Mouse (Mus musculus) adipocyte (in vitro differentiated cells): ENCODE results near the gene Cand2.

Source experiments
- DNase-seq: peaks from one replicate; pipeline ENCODE4 v3.0.0-alpha.2; 2016; ENCODE audit warnings: low spot score

Cand2 gene

GRCm38 (mm10) chr6:115830779-115831601 is 56.7 kb downstream of the Cand2 start:
- no peak for DNase-seq

GRCm38 (mm10) chr6:115832152-115832850 is 58.0 kb downstream of the Cand2 start:
- DNase-seq = no peak

GRCm38 (mm10) chr6:115833861-115834260 is 59.5 kb downstream of the Cand2 start:
- DNase-seq = no peak

- no peak for DNase-seq
Observed at GRCm38 (mm10) chr6:115838161-115838597, 63.8 kb downstream of the Cand2 start, which contains the start of gene Efcab12. TSS of gene Efcab12 (minus strand) at chr6:115838412.

GRCm38 (mm10) chr6:115838745-115839144 is 64.4 kb downstream of the Cand2 start:
- no peak for DNase-seq

- no peak for DNase-seq
Observed at GRCm38 (mm10) chr6:115845006-115845405, 70.7 kb downstream of the Cand2 start.

GRCm38 (mm10) chr6:115846640-115847411 is 72.5 kb downstream of the Cand2 start:
- peak; percentile 81 for DNase-seq

GRCm38 (mm10) chr6:115848598-115849304 is 74.4 kb downstream of the Cand2 start:
- no peak for DNase-seq

- no peak for DNase-seq
Observed at GRCm38 (mm10) chr6:115852446-115853090, 78.2 kb downstream of the Cand2 start.

- peak; percentile 100 for DNase-seq
Observed at GRCm38 (mm10) chr6:115853091-115853813, 78.9 kb downstream of the Cand2 start, which contains the start of the genes Mbd4 and Ift122. TSS of gene Mbd4 (minus strand) at chr6:115853371. TSS of gene Ift122 (plus strand) at chr6:115853470.

GRCm38 (mm10) chr6:115853985-115854384 is 79.6 kb downstream of the Cand2 start:
- DNase-seq = no peak

GRCm38 (mm10) chr6:115854432-115854831 is 80.1 kb downstream of the Cand2 start:
- peak; percentile 69 for DNase-seq
